Mouse (Mus musculus) v-Abl transformed pro-B cells (cell line): ENCODE data around the gene Gm10147.
"Not testable (repeated sequence)": the region's sequence is repeated elsewhere in the genome, so short reads cannot be mapped to it uniquely, and the experiment has no call there.

Source experiments
- in situ Hi-C, 2 experiments: fragments of 400-800 bp; cut with MboI; formaldehyde crosslinking; loops; one replicate each; pipeline ENCODE4 v1.15.1; 2025; ENCODE audit not compliant: unreplicated experiment in 2 of 2

Gm10147 gene

DNA sequence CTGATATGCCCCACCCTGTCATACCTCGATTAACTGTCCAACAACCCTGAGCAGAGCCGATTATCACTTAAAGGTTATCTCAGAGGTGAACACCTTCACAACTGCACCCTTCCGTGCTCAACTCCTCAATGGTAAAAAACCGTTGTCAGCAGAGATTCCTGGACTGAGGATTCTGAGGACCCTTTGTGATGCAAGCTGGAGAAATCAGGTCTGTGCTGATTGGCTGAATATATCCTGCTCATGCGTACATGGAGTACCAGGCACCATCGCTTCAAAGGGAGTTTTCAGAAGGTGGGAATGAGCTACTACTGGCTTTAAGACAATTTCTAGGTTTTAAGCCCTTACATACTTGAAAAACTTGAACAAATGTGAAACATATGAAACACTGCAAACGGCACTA is at the start of gene Gm10147:
Gene Gm10147, minus strand, starts transcription at position 101 of the 400 bp plus-strand sequence.
- in situ Hi-C loops = not testable (repeated sequence)
